Mouse (Mus musculus) kidney, embryonic 16.5 days (tissue): ENCODE measurements around the gene Ctsl. TPM values are rescaled to one million over a fixed set of nuclear protein-coding genes. Genes with fewer than 3 reads are reported as not detected.
A peak's percentile ranks its signal among the peaks of the same experiment; 100 is the strongest.

Source experiments
- ATAC-seq: fragments of 200-750 bp; cut with Nextera tagmentation; 2 replicates; pipeline ENCODE4 v1.8.0; 2017; ENCODE audit warnings: moderate TSS enrichment; ENCODE audit not compliant: low FRiP score, low TSS enrichment
- H3K27ac ChIP-seq: fragments of 300-500 bp; sonication (generic); 2 replicates; pipeline ENCODE4 v1.5.1; 2014; ENCODE audit warnings: low read length
- H3K27me3 ChIP-seq: fragments of 300-500 bp; sonication (generic); 2 replicates; pipeline ENCODE4 v1.6.1; 2014; ENCODE audit warnings: low read length, control low read depth, mixed read lengths; ENCODE audit not compliant: insufficient read depth
- H3K36me3 ChIP-seq: fragments of 300-500 bp; sonication (generic); 2 replicates; pipeline ENCODE4 v1.6.1; 2014; ENCODE audit warnings: low read length, control low read depth, mixed read lengths; ENCODE audit not compliant: insufficient read depth
- H3K4me1 ChIP-seq: fragments of 300-500 bp; sonication (generic); 2 replicates; pipeline ENCODE4 v1.6.1; 2014; ENCODE audit warnings: low read length, control low read depth, mixed read lengths; ENCODE audit not compliant: insufficient read depth
- H3K4me2 ChIP-seq: fragments of 300-500 bp; sonication (generic); replicated peaks from 2 replicates; pipeline ENCODE4 v1.6.1; 2014; ENCODE audit warnings: low read depth, low read length
- H3K4me3 ChIP-seq: fragments of 300-500 bp; sonication (generic); 2 replicates; pipeline ENCODE4 v1.5.1; 2014; ENCODE audit warnings: mild to moderate bottlenecking, low read length
- H3K9ac ChIP-seq: fragments of 300-500 bp; sonication (generic); replicated peaks from 2 replicates; pipeline ENCODE4 v1.6.1; 2014; ENCODE audit warnings: low read length
- H3K9me3 ChIP-seq: fragments of 300-500 bp; sonication (generic); 2 replicates; pipeline ENCODE4 v1.6.1; 2016; ENCODE audit warnings: low read length, control low read depth
- WGBS: fragments of 180-500 bp; shearing (Covaris S2); extraction: QIAGEN DNeasy Blood & Tissue Kit; methylation state at CpG from one replicate; pipeline ENCODE4 v1.1.7; 2014; 5-methylcytosine and 5-hydroxymethylcytosine counted together
- polyA plus RNA-seq: library from polyadenylated mRNA; unstranded; fragments of >200 nt; fragmentation: Nextera tagmentation; extraction: Ambion mirVana; gene quantifications from 2 replicates; pipeline ENCODE4 v1.2.1, GENCODE M21; 2015

Ctsl gene
- polyA plus RNA-seq, 1 experiment from 2014 or later = 413 TPM

DNA sequence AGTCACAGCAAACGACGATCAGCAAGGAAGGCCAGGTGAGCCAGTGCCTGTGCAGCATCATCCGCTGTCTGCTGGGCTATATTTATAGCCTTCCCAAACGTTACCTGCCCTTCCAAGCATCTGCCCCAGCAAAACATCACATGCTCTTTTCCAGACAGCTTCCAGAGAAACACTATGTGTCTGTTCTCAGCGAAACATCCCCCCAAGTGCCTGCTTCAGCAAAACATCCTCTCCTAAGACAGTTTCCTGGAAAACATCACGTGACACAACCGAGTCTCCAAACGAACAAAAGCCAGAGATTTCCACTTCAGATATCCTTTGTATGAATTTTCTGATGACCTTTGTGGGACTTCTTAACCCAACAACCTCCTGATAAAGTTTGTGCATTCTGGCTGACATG, 50.4 kb downstream of the Ctsl start:
- Histone ChIP-seq H3K27me3 (no peaks in the 10 kb centered on the region), H3K9ac (no peak overlapping the region), H3K4me2 (no peak overlapping the region), H3K4me3 (no peak overlapping the region), H3K27ac (no peak overlapping the region), H3K9me3 (no peaks in the 10 kb centered on the region), H3K4me1 (no peaks in the 10 kb centered on the region), H3K36me3 (no peaks in the 10 kb centered on the region)
- WGBS = 75% methylated on average over 8 of the region's 8 CpGs
- no peak for ATAC-seq

DNA sequence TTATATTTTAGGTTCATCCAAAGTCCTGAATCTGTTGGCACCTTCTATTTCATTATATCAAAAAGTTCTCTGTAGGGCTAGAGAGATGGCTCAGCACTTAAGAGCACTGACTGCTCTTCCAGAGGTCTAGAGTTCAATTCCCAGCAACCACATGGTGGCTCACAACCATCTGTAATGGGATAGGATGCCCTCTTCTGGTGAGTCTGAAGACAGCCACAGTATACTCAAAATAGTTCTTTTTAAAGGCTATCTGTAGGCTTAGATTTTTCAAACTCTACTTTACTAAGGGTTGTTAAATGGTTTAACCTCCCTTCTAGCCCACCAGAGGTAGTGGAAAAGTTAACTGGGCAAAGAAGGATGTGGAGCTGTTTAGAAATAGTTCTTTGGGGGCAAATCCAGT, 50.9 kb downstream of the Ctsl start:
- no peaks in the 10 kb centered on the region for H3K9me3 ChIP-seq
- no peaks in the 10 kb centered on the region for H3K4me1 ChIP-seq
- H3K9ac ChIP-seq = no peak overlapping the region
- H3K4me3 ChIP-seq = no peak overlapping the region
- H3K36me3 ChIP-seq = no peaks in the 10 kb centered on the region
- no peak for ATAC-seq
- no peak overlapping the region for H3K4me2 ChIP-seq
- no peaks in the 10 kb centered on the region for H3K27me3 ChIP-seq
- no peak overlapping the region for H3K27ac ChIP-seq

DNA sequence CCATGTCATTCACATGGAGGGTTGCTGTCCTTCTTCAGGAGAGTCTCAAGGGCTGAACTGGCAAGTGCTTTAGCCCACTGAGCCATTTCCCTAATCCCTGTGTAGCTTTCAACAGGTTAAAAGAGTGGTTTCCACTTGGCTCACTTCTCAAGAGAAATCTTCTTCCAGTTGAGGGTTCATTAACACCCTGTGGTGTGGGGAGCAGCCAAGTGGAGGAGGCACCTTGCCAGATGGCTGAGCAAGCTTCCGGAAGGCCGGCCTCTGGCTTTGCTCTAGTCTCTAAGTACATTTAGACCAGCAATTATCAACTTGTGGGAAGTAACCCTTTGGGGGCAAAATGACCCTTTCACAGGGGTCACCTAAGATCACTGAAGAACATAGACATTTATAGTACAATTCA, 52.3 kb downstream of the Ctsl start:
- no peaks in the 10 kb centered on the region for H3K9me3 ChIP-seq
- no peaks in the 10 kb centered on the region for H3K4me1 ChIP-seq
- no peaks in the 10 kb centered on the region for H3K27me3 ChIP-seq
- no peak overlapping the region for H3K4me3 ChIP-seq
- 34% methylated on average over 2 of the region's 2 CpGs for WGBS
- no peak overlapping the region for H3K4me2 ChIP-seq
- no peaks in the 10 kb centered on the region for H3K36me3 ChIP-seq
- H3K9ac ChIP-seq = no peak overlapping the region
- ATAC-seq = no peak
- H3K27ac ChIP-seq = no peak overlapping the region

DNA sequence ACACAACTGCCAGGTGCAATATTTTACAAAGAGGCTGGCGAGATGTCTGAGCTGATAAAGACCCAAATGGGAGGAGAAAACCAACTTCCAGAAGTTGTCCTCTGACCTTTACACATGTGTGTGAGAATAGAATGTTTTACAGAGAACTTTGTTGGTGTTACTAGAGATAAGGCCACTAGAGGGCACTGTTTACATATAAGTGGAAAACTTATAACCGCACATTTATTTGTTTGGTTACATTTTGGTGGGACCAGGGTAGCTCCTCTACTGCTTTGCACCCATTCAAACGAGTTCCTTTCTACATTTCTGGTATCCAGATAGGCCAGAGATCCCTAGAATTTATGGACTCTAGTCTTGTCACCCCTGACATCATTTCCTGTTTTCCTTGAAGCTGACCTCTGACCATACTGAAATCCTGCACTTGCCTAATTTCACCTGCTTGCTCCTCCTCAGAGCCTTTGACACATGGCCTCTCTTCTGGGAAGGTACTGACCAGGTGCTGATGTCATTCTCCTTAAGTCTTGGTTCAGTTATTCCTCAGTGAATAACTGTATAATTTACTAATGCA, 55.1 kb downstream of the Ctsl start:
- H3K9ac ChIP-seq = no peak overlapping the region
- H3K36me3 ChIP-seq = no peaks in the 10 kb centered on the region
- no peak overlapping the region for H3K27ac ChIP-seq
- no peaks in the 10 kb centered on the region for H3K9me3 ChIP-seq
- H3K4me1 ChIP-seq = peaks cover 10% of the 10 kb centered on the region
- WGBS = 0% methylated on average over 3 of the region's 3 CpGs
- no peak overlapping the region for H3K4me3 ChIP-seq
- H3K4me2 ChIP-seq = no peak overlapping the region
- no peak for ATAC-seq
- no peaks in the 10 kb centered on the region for H3K27me3 ChIP-seq

DNA sequence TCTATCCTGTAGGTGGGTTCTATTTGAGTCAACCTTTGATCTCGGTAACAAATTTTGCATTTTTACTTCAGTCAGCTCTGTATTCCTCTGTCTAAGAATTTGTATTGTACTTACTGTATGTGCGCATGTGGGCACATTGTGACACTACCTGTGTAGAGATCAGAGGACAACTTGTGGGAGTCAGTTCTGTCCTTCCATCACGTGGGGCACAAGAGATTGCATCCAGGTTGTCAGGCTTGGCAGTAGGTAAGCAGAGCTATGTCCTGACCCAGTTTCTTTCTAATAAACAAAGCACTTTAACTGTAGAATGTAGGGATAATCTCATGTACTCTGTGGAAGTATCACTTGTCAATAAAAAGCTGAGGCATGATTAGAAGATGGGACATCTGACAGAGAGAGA, 56.6 kb downstream of the Ctsl start:
- no peak for ATAC-seq
- Histone ChIP-seq H3K4me3 (no peak overlapping the region), H3K27me3 (no peaks in the 10 kb centered on the region), H3K9ac (no peak overlapping the region), H3K36me3 (no peaks in the 10 kb centered on the region), H3K27ac (no peak overlapping the region), H3K4me2 (no peak overlapping the region), H3K9me3 (no peaks in the 10 kb centered on the region), H3K4me1 (peaks cover 14% of the 10 kb centered on the region)
- WGBS = 66% methylated on average over 3 of the region's 3 CpGs

DNA sequence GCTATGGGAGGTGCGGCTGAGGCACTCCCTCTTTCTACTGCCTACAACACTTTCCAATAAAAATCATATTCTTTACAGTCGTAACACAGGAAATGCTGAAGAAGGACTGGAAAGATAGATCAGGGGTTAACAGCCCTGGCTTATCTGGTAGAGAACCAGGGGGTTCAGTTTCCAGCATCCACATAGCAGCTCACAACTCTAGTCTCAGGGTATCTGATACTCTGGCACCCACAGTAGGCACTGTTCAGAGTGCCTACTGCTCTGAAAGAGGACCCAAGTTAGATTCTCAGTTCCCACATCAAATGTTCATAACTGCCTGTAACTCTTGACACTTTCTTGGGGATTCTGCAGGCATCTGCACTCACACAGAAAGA, 57.8 kb downstream of the Ctsl start:
- H3K4me3 ChIP-seq = peak overlapping the region; percentile 75
- peak overlapping the region; percentile 51 for H3K4me2 ChIP-seq
- peak overlapping the region; percentile 61 for H3K9ac ChIP-seq
- H3K27me3 ChIP-seq = no peaks in the 10 kb centered on the region
- 0% methylated on average over 2 of the region's 2 CpGs for WGBS
- H3K27ac ChIP-seq = peak overlapping the region; percentile 21; the same call in 1 of the 2 replicates
- peaks cover 14% of the 10 kb centered on the region for H3K4me1 ChIP-seq
- peak; percentile 73 for ATAC-seq
- H3K9me3 ChIP-seq = no peaks in the 10 kb centered on the region
- H3K36me3 ChIP-seq = peaks cover 2% of the 10 kb centered on the region; the same call in 1 of the 2 replicates

DNA sequence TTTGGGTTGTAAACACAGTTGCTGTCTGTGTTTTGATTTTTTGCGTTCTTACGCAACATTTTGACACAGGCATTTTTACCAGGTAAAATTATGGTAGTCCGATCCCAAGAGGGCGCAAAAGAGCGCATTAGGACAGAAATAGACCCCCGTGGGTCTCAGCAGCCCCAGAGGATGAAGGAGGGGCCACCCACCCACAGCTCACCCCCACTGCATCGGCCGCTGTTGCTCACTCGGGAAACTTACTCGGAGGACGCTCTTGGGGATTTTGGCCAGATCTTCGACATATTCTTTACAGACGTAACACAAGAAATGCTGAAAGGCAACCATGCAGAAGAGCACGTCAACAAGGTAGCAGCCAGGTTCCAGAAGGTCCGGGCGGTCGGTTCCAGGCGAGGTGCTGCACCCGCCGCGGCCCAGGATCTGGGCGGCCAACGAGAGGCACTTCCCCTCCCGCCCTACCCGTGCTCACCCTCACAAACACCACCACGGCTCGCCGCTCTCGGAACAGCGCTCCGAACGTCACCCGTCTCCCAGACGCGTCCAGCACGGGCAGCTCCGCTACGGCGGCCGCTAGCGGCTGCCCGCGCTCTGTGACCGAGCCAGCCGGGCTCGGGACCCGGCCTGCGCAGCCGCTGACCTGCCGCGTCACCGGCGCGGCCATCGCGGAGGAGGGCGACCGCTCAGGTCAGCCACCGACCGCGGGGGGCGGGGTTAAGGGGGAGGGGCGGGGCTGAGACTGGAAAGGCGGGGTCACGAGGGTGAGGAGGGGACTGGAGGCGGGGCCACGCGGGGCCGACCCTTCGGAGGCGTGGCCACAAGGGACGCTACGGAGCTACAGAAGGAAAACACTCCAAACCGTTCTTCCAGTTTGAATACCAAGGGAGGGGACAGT, 58.4 kb downstream of the Ctsl start, which contains the start of gene Aaed1:
Aaed1 (minus strand) TSS at position 687 of the 892 bp plus-strand sequence.
- peaks cover 14% of the 10 kb centered on the region for H3K4me1 ChIP-seq
- peak within 1 kb of the TSS; percentile 96 for H3K27ac ChIP-seq
- H3K9ac ChIP-seq = peak within 1 kb of the TSS; percentile 83
- peak within 1 kb of the TSS; percentile 51 for H3K4me2 ChIP-seq
- no peaks in the 10 kb centered on the region for H3K27me3 ChIP-seq
- H3K4me3 ChIP-seq = peak within 1 kb of the TSS; percentile 75
- peaks cover 3% of the 10 kb centered on the region; the same call in 1 of the 2 replicates for H3K36me3 ChIP-seq
- no peaks in the 10 kb centered on the region for H3K9me3 ChIP-seq
- under 1% methylated on average over 61 of the region's 74 CpGs for WGBS
- peak; percentile 93 for ATAC-seq

DNA sequence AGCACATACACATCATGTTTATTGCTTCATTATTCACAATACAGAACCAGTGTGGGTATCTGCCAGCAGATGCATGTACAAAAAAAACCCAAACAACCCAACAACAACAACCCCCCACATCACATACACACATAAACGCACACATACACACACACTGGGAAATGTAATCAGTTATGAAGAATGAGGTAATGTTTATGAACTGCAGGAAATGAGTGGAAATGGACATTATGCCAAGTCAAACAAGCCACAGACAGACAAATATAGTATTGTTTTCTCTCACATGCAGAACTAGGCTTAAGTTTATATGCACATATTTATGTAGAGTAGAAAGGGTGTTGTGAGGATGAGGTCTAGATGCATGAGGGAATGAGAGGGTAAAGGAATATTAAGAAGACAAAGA, 59.4 kb downstream of the Ctsl start:
- no peak overlapping the region for H3K9ac ChIP-seq
- WGBS = 50% methylated on average over 1 of the region's 1 CpGs

DNA sequence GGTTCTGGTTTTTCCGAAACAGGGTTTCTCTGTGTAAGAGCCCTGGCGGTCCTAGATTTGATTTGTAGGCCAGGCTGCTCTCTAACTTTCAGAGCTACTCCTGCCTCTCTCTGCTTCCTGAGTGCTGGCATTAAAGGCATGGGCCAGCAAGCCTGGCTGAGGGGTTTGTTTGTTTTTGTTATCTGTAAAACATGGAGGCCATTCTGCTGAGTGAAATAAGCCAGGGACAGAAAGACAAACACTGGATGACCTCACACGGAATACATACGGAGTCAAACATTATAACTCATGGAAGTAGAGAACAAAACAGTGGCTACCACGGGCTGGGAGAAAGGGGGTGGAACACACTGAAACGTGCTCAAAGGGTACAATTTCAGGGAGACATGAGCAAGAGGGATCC, 60.1 kb downstream of the Ctsl start:
- H3K36me3 ChIP-seq = peaks cover 3% of the 10 kb centered on the region; the same call in 1 of the 2 replicates
- H3K27me3 ChIP-seq = no peaks in the 10 kb centered on the region
- H3K9ac ChIP-seq = no peak overlapping the region; the same call in 1 of the 2 replicates
- H3K4me1 ChIP-seq = peaks cover 14% of the 10 kb centered on the region
- H3K9me3 ChIP-seq = no peaks in the 10 kb centered on the region
- peak overlapping the region; percentile 41; the same call in 1 of the 2 replicates for H3K27ac ChIP-seq
- no peak overlapping the region for H3K4me2 ChIP-seq
- WGBS = 56% methylated on average over 6 of the region's 6 CpGs
- no peak overlapping the region for H3K4me3 ChIP-seq
- no peak for ATAC-seq

More for the DNA sequence above, 59.4 kb downstream of the Ctsl start:
- no peaks in the 10 kb centered on the region for H3K9me3 ChIP-seq
- no peaks in the 10 kb centered on the region for H3K27me3 ChIP-seq
- H3K4me2 ChIP-seq = peak overlapping the region; percentile 51
- no peak for ATAC-seq
- peak overlapping the region; percentile 75 for H3K4me3 ChIP-seq
- no peak overlapping the region for H3K27ac ChIP-seq
- H3K36me3 ChIP-seq = peaks cover 3% of the 10 kb centered on the region; the same call in 1 of the 2 replicates
- peaks cover 14% of the 10 kb centered on the region for H3K4me1 ChIP-seq

DNA sequence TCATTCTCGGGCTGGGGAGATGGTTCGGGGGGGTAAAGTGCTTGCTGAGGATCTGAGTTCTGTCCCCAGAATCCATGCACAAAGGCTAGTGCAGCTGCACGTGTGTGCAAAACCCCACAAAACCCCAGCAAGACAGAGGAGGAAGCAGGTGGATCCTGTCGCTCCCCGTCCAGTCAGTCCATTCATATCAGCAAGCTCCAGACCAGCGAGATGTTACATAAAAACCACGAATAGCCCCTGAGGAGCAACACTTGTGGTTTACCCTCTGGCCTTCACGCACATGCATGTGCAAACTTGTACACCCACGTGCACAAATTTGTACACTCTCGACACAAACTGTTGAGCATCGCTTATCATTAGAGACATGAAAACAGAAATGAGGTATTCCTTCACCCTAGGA, 60.8 kb downstream of the Ctsl start:
- H3K4me2 ChIP-seq = no peak overlapping the region
- 67% methylated on average over 11 of the region's 11 CpGs for WGBS
- peaks cover 7% of the 10 kb centered on the region for H3K36me3 ChIP-seq
- H3K9me3 ChIP-seq = no peaks in the 10 kb centered on the region
- no peak for ATAC-seq
- no peak overlapping the region for H3K4me3 ChIP-seq
- H3K4me1 ChIP-seq = peaks cover 14% of the 10 kb centered on the region
- no peak overlapping the region for H3K9ac ChIP-seq
- H3K27me3 ChIP-seq = no peaks in the 10 kb centered on the region
- no peak overlapping the region for H3K27ac ChIP-seq
